Mouse (Mus musculus): ENCODE measurements around the gene Nell2. TPM values are rescaled to one million over a fixed set of nuclear protein-coding genes. Genes with fewer than 3 reads are reported as not detected.

Gene Nell2
- polyA plus RNA-seq, 1 experiment from 2014 or later, result 203 TPM

- no peak overlapping the region for H3K9ac ChIP-seq
- no peaks in the 10 kb centered on the region for H3K27me3 ChIP-seq (replicated peaks)
- H3K27ac ChIP-seq, result no peak overlapping the region
- 75% methylated on average over 4 of the region's 4 CpGs for WGBS
- ATAC-seq (replicated peaks), result no peak
- no peaks in the 10 kb centered on the region for H3K9me3 ChIP-seq
- no peaks in the 10 kb centered on the region for H3K4me1 ChIP-seq
- no peak overlapping the region for H3K4me2 ChIP-seq
- no peak overlapping the region for H3K4me3 ChIP-seq
- H3K36me3 ChIP-seq (replicated peaks), result no peaks in the 10 kb centered on the region
These were observed 68.3 kb downstream of the Nell2 start for GRCm38 (mm10) chr15:95460041-95460566.

GRCm38 (mm10) chr15:95444586-95444985 is 83.8 kb downstream of the Nell2 start:
- Histone ChIP-seq H3K4me2 (no peak overlapping the region), H3K27me3 (replicated peaks) (no peaks in the 10 kb centered on the region), H3K4me1 (no peaks in the 10 kb centered on the region), H3K9me3 (no peaks in the 10 kb centered on the region), H3K27ac (no peak overlapping the region), H3K36me3 (replicated peaks) (no peaks in the 10 kb centered on the region), H3K4me3 (no peak overlapping the region), H3K9ac (no peak overlapping the region)
- ATAC-seq (replicated peaks), result no peak
- 84% methylated on average over 11 of the region's 11 CpGs for WGBS

- Histone ChIP-seq H3K9me3 (no peaks in the 10 kb centered on the region), H3K36me3 (replicated peaks) (no peaks in the 10 kb centered on the region), H3K27ac (no peak overlapping the region), H3K9ac (no peak overlapping the region), H3K4me3 (no peak overlapping the region), H3K27me3 (replicated peaks) (no peaks in the 10 kb centered on the region), H3K4me2 (no peak overlapping the region), H3K4me1 (no peaks in the 10 kb centered on the region)
- 70% methylated on average over 4 of the region's 4 CpGs for WGBS
- no peak for ATAC-seq (replicated peaks)
These were observed 90.6 kb downstream of the Nell2 start for GRCm38 (mm10) chr15:95437740-95438139.

GRCm38 (mm10) chr15:95436261-95436660 is 92.1 kb downstream of the Nell2 start:
- H3K27ac ChIP-seq, result no peak overlapping the region
- no peaks in the 10 kb centered on the region for H3K27me3 ChIP-seq (replicated peaks)
- 79% methylated on average over 1 of the region's 1 CpGs for WGBS
- H3K4me2 ChIP-seq, result no peak overlapping the region
- no peak overlapping the region for H3K9ac ChIP-seq
- H3K4me3 ChIP-seq, result no peak overlapping the region
- H3K4me1 ChIP-seq, result peaks cover 6% of the 10 kb centered on the region
- no peaks in the 10 kb centered on the region for H3K36me3 ChIP-seq (replicated peaks)
- H3K9me3 ChIP-seq, result no peaks in the 10 kb centered on the region
- ATAC-seq (replicated peaks), result no peak

GRCm38 (mm10) chr15:95431156-95431799 is 97.1 kb downstream of the Nell2 start:
- Histone ChIP-seq H3K4me1 (peaks cover 13% of the 10 kb centered on the region), H3K4me2 (no peak overlapping the region), H3K27me3 (replicated peaks) (no peaks in the 10 kb centered on the region), H3K36me3 (replicated peaks) (no peaks in the 10 kb centered on the region), H3K4me3 (no peak overlapping the region), H3K9ac (no peak overlapping the region), H3K9me3 (no peaks in the 10 kb centered on the region), H3K27ac (peak overlapping the region; percentile 39; the same call in 1 of the 2 replicates)
- WGBS, result 32% methylated on average over 13 of the region's 13 CpGs
- ATAC-seq (replicated peaks), result peak; percentile 76

- H3K27me3 ChIP-seq (replicated peaks), result no peaks in the 10 kb centered on the region
- H3K4me1 ChIP-seq, result peaks cover 13% of the 10 kb centered on the region
- no peak overlapping the region for H3K4me2 ChIP-seq
- H3K9ac ChIP-seq, result no peak overlapping the region
- no peaks in the 10 kb centered on the region for H3K9me3 ChIP-seq
- H3K27ac ChIP-seq, result no peak overlapping the region
- no peaks in the 10 kb centered on the region for H3K36me3 ChIP-seq (replicated peaks)
- no peak overlapping the region for H3K4me3 ChIP-seq
- WGBS, result 94% methylated on average over 8 of the region's 8 CpGs
- no peak for ATAC-seq (replicated peaks)
These were observed 98.4 kb downstream of the Nell2 start for GRCm38 (mm10) chr15:95430000-95430399.

- no peak overlapping the region for H3K27ac ChIP-seq
- ATAC-seq (replicated peaks), result no peak
These were observed 100.2 kb downstream of the Nell2 start for GRCm38 (mm10) chr15:95428003-95428663.

GRCm38 (mm10) chr15:95425085-95425484 is 103.3 kb downstream of the Nell2 start:
- H3K27me3 ChIP-seq (replicated peaks), result no peaks in the 10 kb centered on the region
- peaks cover 5% of the 10 kb centered on the region; the same call in 1 of the 2 replicates for H3K4me1 ChIP-seq
- H3K9ac ChIP-seq, result no peak overlapping the region
- no peak overlapping the region for H3K4me3 ChIP-seq
- H3K27ac ChIP-seq, result no peak overlapping the region
- H3K9me3 ChIP-seq, result no peaks in the 10 kb centered on the region
- no peaks in the 10 kb centered on the region for H3K36me3 ChIP-seq (replicated peaks)
- ATAC-seq (replicated peaks), result no peak
- 85% methylated on average over 7 of the region's 7 CpGs for WGBS
- no peak overlapping the region for H3K4me2 ChIP-seq

More at GRCm38 (mm10) chr15:95428003-95428663, 100.2 kb downstream of the Nell2 start:
- no peak overlapping the region for H3K9ac ChIP-seq
- no peak overlapping the region for H3K4me2 ChIP-seq
- H3K9me3 ChIP-seq, result no peaks in the 10 kb centered on the region
- no peaks in the 10 kb centered on the region for H3K36me3 ChIP-seq (replicated peaks)
- H3K4me1 ChIP-seq, result peaks cover 13% of the 10 kb centered on the region
- no peak overlapping the region for H3K4me3 ChIP-seq
- no peaks in the 10 kb centered on the region for H3K27me3 ChIP-seq (replicated peaks)
- WGBS, result 36% methylated on average over 7 of the region's 7 CpGs

GRCm38 (mm10) chr15:95422226-95422950 is 106.0 kb downstream of the Nell2 start:
- H3K27me3 ChIP-seq (replicated peaks), result no peaks in the 10 kb centered on the region
- H3K4me2 ChIP-seq, result no peak overlapping the region
- 57% methylated on average over 15 of the region's 15 CpGs for WGBS
- H3K4me1 ChIP-seq, result no peaks in the 10 kb centered on the region
- no peak overlapping the region for H3K9ac ChIP-seq
- no peak overlapping the region for H3K4me3 ChIP-seq
- H3K9me3 ChIP-seq, result no peaks in the 10 kb centered on the region
- no peaks in the 10 kb centered on the region for H3K36me3 ChIP-seq (replicated peaks)
- no peak overlapping the region for H3K27ac ChIP-seq
- ATAC-seq (replicated peaks), result no peak

GRCm38 (mm10) chr15:95418641-95419040 is 109.7 kb downstream of the Nell2 start:
- Histone ChIP-seq H3K4me1 (no peaks in the 10 kb centered on the region), H3K4me2 (no peak overlapping the region), H3K27me3 (replicated peaks) (no peaks in the 10 kb centered on the region), H3K9ac (no peak overlapping the region), H3K4me3 (no peak overlapping the region), H3K27ac (no peak overlapping the region), H3K9me3 (no peaks in the 10 kb centered on the region), H3K36me3 (replicated peaks) (no peaks in the 10 kb centered on the region)
- 52% methylated on average over 4 of the region's 4 CpGs for WGBS
- no peak for ATAC-seq (replicated peaks)

- 37% methylated on average over 5 of the region's 5 CpGs for WGBS
- H3K4me3 ChIP-seq, result no peak overlapping the region
These were observed 116.2 kb downstream of the Nell2 start for GRCm38 (mm10) chr15:95411949-95412741.

More at GRCm38 (mm10) chr15:95411949-95412741, 116.2 kb downstream of the Nell2 start:
- Histone ChIP-seq H3K9ac (no peak overlapping the region), H3K9me3 (no peaks in the 10 kb centered on the region), H3K27me3 (replicated peaks) (no peaks in the 10 kb centered on the region), H3K27ac (peak overlapping the region; percentile 34; the same call in 1 of the 2 replicates), H3K36me3 (replicated peaks) (no peaks in the 10 kb centered on the region), H3K4me1 (peaks cover 11% of the 10 kb centered on the region; the same call in 1 of the 2 replicates), H3K4me2 (no peak overlapping the region)
- no peak for ATAC-seq (replicated peaks)
